Mouse (Mus musculus) limb, embryonic 11.5 days (tissue): ENCODE measurements at regions not wholly inside any gene's neighbourhood (a gene's known extent, or its start where the extent isn't known, plus 50 kb on each side); places are given as distances from the start of the nearest gene placed in this dataset.

Experiments used
- ATAC-seq: fragments of 200-750 bp; cut with Nextera tagmentation; 2 replicates; pipeline ENCODE4 v1.8.0; 2017; ENCODE audit warnings: low read depth; ENCODE audit not compliant: insufficient number of reproducible peaks, low FRiP score, low TSS enrichment
- DNase-seq: peaks from one replicate; pipeline ENCODE4 v3.0.0-alpha.2; 2015; ENCODE audit warnings: low spot score
- H3K27ac ChIP-seq: fragments of 300-500 bp; sonication (generic); replicated peaks from 2 replicates; pipeline ENCODE4 v1.5.1; 2014; ENCODE audit warnings: low read depth, mild to moderate bottlenecking, low read length
- H3K27me3 ChIP-seq: fragments of 300-500 bp; sonication (generic); 2 replicates; pipeline ENCODE4 v1.6.1; 2014; ENCODE audit warnings: mild to moderate bottlenecking, low read length, mixed read lengths; ENCODE audit not compliant: control insufficient read depth, insufficient read depth
- H3K36me3 ChIP-seq: fragments of 300-500 bp; sonication (generic); 2 replicates; pipeline ENCODE4 v1.6.1; 2014; ENCODE audit warnings: mild to moderate bottlenecking, low read length, moderate library complexity, mixed read lengths; ENCODE audit not compliant: control insufficient read depth, insufficient read depth
- H3K4me1 ChIP-seq: fragments of 300-500 bp; sonication (generic); 2 replicates; pipeline ENCODE4 v1.6.1; 2014; ENCODE audit warnings: low read length, mixed read lengths; ENCODE audit not compliant: control insufficient read depth, insufficient read depth
- H3K4me2 ChIP-seq: fragments of 300-500 bp; sonication (generic); 2 replicates; pipeline ENCODE4 v1.6.1; 2014; ENCODE audit warnings: low read depth, mild to moderate bottlenecking, moderate library complexity; ENCODE audit not compliant: severe bottlenecking
- H3K4me3 ChIP-seq: fragments of 300-500 bp; sonication (generic); 2 replicates; pipeline ENCODE4 v1.5.1; 2014; ENCODE audit warnings: low read depth, low read length
- H3K9ac ChIP-seq: fragments of 300-500 bp; sonication (generic); 2 replicates; pipeline ENCODE4 v1.6.1; 2014; ENCODE audit warnings: mild to moderate bottlenecking, low read length
- H3K9me3 ChIP-seq: fragments of 300-500 bp; sonication (generic); 2 replicates; pipeline ENCODE4 v1.6.1; 2016; ENCODE audit warnings: low read length; ENCODE audit not compliant: control insufficient read depth
- WGBS: fragments of 180-500 bp; shearing (Covaris S2); extraction: QIAGEN DNeasy Blood & Tissue Kit; methylation state at CpG from one replicate; pipeline ENCODE4 v1.1.7; 2014; 5-methylcytosine and 5-hydroxymethylcytosine counted together

GRCm38 (mm10) chr4:12356992-12357634 is 185.3 kb upstream of the Fam92a start:
- no peak overlapping the region for H3K4me2 ChIP-seq
- 41% methylated on average over 2 of the region's 2 CpGs for WGBS
- H3K4me1 ChIP-seq, result no peaks in the 10 kb centered on the region
- no peak overlapping the region for H3K4me3 ChIP-seq
- no peak overlapping the region for H3K27ac ChIP-seq
- no peak for DNase-seq
- H3K27me3 ChIP-seq, result no peaks in the 10 kb centered on the region
- ATAC-seq, result no peak
- H3K9ac ChIP-seq, result no peak overlapping the region
- H3K9me3 ChIP-seq, result no peaks in the 10 kb centered on the region
- no peaks in the 10 kb centered on the region for H3K36me3 ChIP-seq

DNA sequence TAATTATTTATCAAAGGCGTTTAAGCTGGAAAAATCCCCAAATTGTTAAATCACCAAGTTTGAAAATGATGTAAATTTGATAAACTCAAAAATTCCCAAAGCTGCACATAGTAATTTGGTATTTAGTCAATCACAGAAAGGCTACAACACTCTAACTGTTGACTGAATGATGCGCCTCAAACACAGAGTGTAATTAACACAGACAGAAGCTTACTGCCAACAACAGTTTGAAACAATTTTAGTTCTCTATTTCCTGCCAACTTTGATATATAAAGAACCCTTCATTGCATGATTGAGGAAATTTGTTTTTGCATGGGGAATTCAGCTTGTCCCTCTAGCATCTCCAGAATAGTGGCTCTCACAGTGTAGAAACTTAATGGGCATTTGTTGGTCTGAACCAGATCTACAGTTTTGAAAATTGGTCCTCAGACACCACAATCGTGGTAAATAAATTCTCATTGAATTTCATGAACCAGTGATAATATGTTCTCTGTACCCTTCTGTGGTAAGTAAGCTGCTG is 181.6 kb upstream of the Fam92a start:
- Histone ChIP-seq H3K36me3 (no peaks in the 10 kb centered on the region), H3K27me3 (no peaks in the 10 kb centered on the region), H3K4me3 (no peak overlapping the region), H3K9me3 (no peaks in the 10 kb centered on the region), H3K9ac (no peak overlapping the region), H3K27ac (no peak overlapping the region), H3K4me1 (no peaks in the 10 kb centered on the region), H3K4me2 (no peak overlapping the region)
- WGBS, result 85% methylated on average over 3 of the region's 3 CpGs
- DNase-seq, result no peak
- ATAC-seq, result no peak

DNA sequence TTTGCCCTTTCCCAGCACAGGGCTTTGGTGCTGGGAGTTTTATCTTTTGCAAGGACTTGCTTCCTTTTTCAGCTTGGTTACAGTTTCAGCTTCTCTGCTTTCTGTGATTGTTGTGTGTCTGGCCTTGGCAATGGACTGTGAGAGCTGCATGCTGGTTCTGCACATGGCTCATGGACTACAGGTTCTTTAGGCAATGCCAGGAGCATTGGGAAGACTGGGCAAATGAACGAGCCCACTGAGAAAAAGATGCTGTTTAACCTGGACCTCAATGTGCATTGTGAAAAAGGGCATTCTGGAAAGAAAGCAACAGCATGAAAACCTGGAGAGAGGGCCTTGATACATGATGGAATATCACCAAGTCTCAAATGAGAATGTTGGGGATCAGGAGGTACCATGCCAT is 167.4 kb upstream of the Fam92a start:
- Histone ChIP-seq H3K36me3 (no peaks in the 10 kb centered on the region), H3K27ac (no peak overlapping the region), H3K27me3 (no peaks in the 10 kb centered on the region), H3K4me1 (no peaks in the 10 kb centered on the region), H3K4me3 (no peak overlapping the region), H3K9ac (no peak overlapping the region), H3K4me2 (no peak overlapping the region), H3K9me3 (no peaks in the 10 kb centered on the region)
- 70% methylated on average over 1 of the region's 1 CpGs for WGBS
- no peak for DNase-seq
- no peak for ATAC-seq

DNA sequence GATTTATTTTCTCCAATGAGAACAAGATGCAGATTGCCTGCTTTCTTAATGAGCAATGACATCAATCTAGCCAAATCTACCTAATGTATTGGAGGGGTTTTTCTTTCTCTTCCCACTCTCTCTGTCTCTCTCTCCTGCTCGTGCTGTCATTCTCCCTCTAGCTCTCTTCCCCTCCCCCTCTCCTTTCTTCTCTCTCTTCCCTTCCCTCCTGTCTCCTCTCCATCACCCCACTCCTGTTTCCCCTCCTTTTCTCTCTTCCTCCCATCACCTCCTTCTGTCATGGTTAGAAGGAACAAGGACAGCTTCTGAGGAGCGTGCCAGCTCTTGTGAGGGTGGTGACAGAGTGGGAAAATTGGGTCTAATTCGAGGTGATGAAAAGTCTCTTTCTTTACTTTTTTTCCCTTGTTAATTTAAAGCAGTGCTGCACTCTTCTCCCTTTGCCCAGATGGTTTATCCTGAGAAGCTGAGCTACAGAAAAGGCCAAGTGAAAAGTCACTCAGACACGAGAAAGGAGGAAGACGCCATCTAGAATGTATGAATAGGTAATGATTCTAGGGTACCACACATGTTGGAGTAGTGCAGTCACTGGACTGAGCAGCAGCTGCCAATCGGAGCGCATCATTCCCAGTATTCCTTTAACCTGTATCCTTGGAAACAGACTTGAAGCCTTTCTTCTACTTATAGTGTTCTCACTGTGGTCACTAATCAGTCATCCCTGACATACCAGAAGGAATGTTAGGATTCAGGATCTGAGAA is 163.2 kb upstream of the Fam92a start:
- no peak for ATAC-seq

DNA sequence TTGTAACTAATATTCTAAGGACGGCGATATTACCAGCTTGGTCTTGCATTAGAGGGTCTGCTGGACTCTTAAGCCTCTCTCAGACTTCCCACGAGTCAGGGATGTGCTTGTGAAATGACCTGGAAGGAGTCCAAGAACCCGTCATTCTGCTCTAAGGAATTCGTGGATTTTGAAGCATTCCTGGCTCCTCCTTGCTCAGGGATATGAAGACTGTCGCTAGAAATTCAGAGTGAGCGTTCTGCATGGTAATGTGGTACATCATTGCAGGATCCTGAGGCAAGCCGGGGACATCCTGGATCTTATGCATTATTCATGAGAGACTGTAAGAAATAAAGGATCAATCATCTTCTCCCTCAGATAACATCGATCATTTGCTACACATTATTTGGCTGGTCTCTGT is 162.6 kb upstream of the Fam92a start:
- Histone ChIP-seq H3K36me3 (no peaks in the 10 kb centered on the region), H3K27ac (no peak overlapping the region), H3K9ac (no peak overlapping the region), H3K27me3 (no peaks in the 10 kb centered on the region), H3K4me2 (no peak overlapping the region), H3K9me3 (no peaks in the 10 kb centered on the region), H3K4me3 (no peak overlapping the region), H3K4me1 (no peaks in the 10 kb centered on the region)
- no peak for DNase-seq
- no peak for ATAC-seq
- 84% methylated on average over 9 of the region's 9 CpGs for WGBS

More for the DNA sequence above, 163.2 kb upstream of the Fam92a start:
- no peaks in the 10 kb centered on the region for H3K36me3 ChIP-seq
- no peaks in the 10 kb centered on the region for H3K4me1 ChIP-seq
- H3K9ac ChIP-seq, result no peak overlapping the region
- H3K27ac ChIP-seq, result no peak overlapping the region
- no peaks in the 10 kb centered on the region for H3K9me3 ChIP-seq
- no peak overlapping the region for H3K4me3 ChIP-seq
- H3K4me2 ChIP-seq, result no peak overlapping the region
- WGBS, result 84% methylated on average over 7 of the region's 7 CpGs
- no peaks in the 10 kb centered on the region for H3K27me3 ChIP-seq
- DNase-seq, result no peak

GRCm38 (mm10) chr4:12316024-12316423 is 144.2 kb upstream of the Fam92a start:
- ATAC-seq (no peak), DNase-seq (no peak)
- no peak overlapping the region for H3K27ac ChIP-seq
- no peaks in the 10 kb centered on the region for H3K36me3 ChIP-seq
- H3K9me3 ChIP-seq, result no peaks in the 10 kb centered on the region
- no peak overlapping the region for H3K9ac ChIP-seq
- no peak overlapping the region for H3K4me2 ChIP-seq
- no peaks in the 10 kb centered on the region for H3K27me3 ChIP-seq
- no peak overlapping the region for H3K4me3 ChIP-seq
- H3K4me1 ChIP-seq, result no peaks in the 10 kb centered on the region
- WGBS, result 85% methylated on average over 1 of the region's 1 CpGs

- no peak overlapping the region for H3K4me3 ChIP-seq
Observed at GRCm38 (mm10) chr4:12308332-12308731, 136.5 kb upstream of the Fam92a start.

DNA sequence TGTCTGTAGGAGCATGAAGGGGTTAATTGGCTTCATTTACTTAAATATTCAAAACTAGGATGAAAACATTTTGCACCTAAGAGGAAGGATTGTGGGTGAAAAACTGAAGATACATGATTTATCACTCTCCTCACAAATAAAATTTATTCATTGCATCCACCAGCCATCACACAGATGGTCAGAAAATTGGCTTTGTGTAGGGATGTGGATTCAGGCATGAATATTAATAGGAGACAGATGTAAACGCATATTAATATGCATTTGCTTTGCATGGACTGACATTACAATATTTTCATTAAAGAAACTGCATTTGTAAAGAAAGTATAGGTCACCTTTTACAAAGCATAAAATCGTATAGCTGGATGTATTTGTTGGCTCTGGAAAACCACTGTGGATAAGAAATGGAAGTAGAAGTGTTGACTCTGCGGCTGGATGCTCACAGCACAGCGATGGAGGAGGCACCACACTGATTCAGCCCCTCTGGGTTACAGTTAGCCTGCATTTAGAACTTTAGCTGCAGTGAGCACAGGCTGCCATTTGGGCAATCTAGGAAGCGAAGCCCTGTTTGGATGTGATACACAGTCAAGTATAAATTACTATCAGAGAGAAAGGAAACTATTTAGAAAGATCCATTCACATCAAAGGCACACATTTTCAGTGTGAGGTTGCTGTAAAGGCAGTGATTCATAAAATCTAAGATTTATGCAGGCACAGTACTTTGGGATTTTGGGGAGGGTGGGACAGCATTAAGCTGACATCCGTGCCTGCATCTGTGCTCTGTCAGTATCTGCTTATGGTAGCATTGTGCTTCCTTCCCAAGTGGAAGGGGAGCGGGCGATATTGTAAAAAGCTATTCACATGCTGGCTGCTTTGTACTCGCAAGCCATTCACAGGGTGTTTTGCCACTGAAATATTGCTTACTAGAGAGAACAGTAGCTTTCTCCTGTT is 135.1 kb upstream of the Fam92a start:
- no peak overlapping the region for H3K9ac ChIP-seq
- no peaks in the 10 kb centered on the region for H3K4me1 ChIP-seq
- no peaks in the 10 kb centered on the region for H3K9me3 ChIP-seq
- H3K36me3 ChIP-seq, result no peaks in the 10 kb centered on the region
- no peak for ATAC-seq
- no peak for DNase-seq
- no peak overlapping the region for H3K4me3 ChIP-seq
- 72% methylated on average over 9 of the region's 9 CpGs for WGBS
- no peak overlapping the region for H3K4me2 ChIP-seq
- no peak overlapping the region for H3K27ac ChIP-seq
- no peaks in the 10 kb centered on the region for H3K27me3 ChIP-seq

More at GRCm38 (mm10) chr4:12308332-12308731, 136.5 kb upstream of the Fam92a start:
- Histone ChIP-seq H3K27me3 (no peaks in the 10 kb centered on the region), H3K4me2 (no peak overlapping the region), H3K9me3 (no peaks in the 10 kb centered on the region), H3K27ac (no peak overlapping the region), H3K4me1 (no peaks in the 10 kb centered on the region), H3K36me3 (no peaks in the 10 kb centered on the region), H3K9ac (no peak overlapping the region)
- DNase-seq (no peak), ATAC-seq (no peak)
- 92% methylated on average over 5 of the region's 5 CpGs for WGBS
